Mouse (Mus musculus) hindbrain, embryonic 15.5 days (tissue): Measurements from ENCODE around the gene Glb1. TPM values are rescaled to one million over a fixed set of nuclear protein-coding genes. Genes with fewer than 3 reads are reported as not detected.
"Not testable (repeated sequence)": the region's sequence is repeated elsewhere in the genome, so short reads cannot be mapped to it uniquely, and the experiment has no call there.

Source experiments
- ATAC-seq: fragments of 200-750 bp; cut with Nextera tagmentation; 2 replicates; pipeline ENCODE4 v1.8.0; 2017; ENCODE audit warnings: low read depth, moderate number of reproducible peaks, moderate TSS enrichment; ENCODE audit not compliant: low FRiP score
- H3K27ac ChIP-seq: fragments of 300-500 bp; sonication (generic); replicated peaks from 2 replicates; pipeline ENCODE4 v1.5.1; 2015; ENCODE audit warnings: mild to moderate bottlenecking, inconsistent platforms
- H3K27me3 ChIP-seq: fragments of 300-500 bp; sonication (generic); 2 replicates; pipeline ENCODE4 v1.6.1; 2015; ENCODE audit warnings: control low read depth, inconsistent platforms
- H3K36me3 ChIP-seq: fragments of 300-500 bp; sonication (generic); 2 replicates; pipeline ENCODE4 v1.6.1; 2015; ENCODE audit warnings: control low read depth, inconsistent platforms
- H3K4me1 ChIP-seq: fragments of 300-500 bp; sonication (generic); replicated peaks from 2 replicates; pipeline ENCODE4 v1.6.1; 2015; ENCODE audit warnings: control low read depth, inconsistent platforms
- H3K4me2 ChIP-seq: fragments of 300-500 bp; sonication (generic); 2 replicates; pipeline ENCODE4 v1.6.1; 2015; ENCODE audit warnings: moderate library complexity, mild to moderate bottlenecking, inconsistent platforms
- H3K4me3 ChIP-seq: fragments of 300-500 bp; sonication (generic); 2 replicates; pipeline ENCODE4 v1.5.1; 2015; ENCODE audit warnings: mild to moderate bottlenecking, inconsistent platforms
- H3K9ac ChIP-seq: fragments of 300-500 bp; sonication (generic); 2 replicates; pipeline ENCODE4 v1.6.1; 2015; ENCODE audit warnings: inconsistent platforms
- H3K9me3 ChIP-seq: fragments of 300-500 bp; sonication (generic); 2 replicates; pipeline ENCODE4 v1.6.1; 2016; ENCODE audit warnings: control low read depth, inconsistent platforms
- WGBS: fragments of 180-500 bp; shearing (Covaris S2); methylation state at CpG from one replicate; pipeline ENCODE4 v1.1.7; 2015; 5-methylcytosine and 5-hydroxymethylcytosine counted together
- polyA plus RNA-seq: library from polyadenylated mRNA; unstranded; fragments of >200 nt; fragmentation: Nextera tagmentation; extraction: Ambion mirVana; gene quantifications from 2 replicates; pipeline ENCODE4 v1.2.1, GENCODE M21; 2015

The Glb1 gene
- polyA plus RNA-seq, 1 experiment from 2014 or later = 32.2 TPM

- WGBS = 97% methylated on average over 10 of the region's 10 CpGs
Observed at GRCm38 (mm10) chr9:114385160-114385559, 15.7 kb upstream of the Glb1 start.

GRCm38 (mm10) chr9:114387086-114387485 lies 13.8 kb upstream of the Glb1 start:
- Histone ChIP-seq H3K9me3 (no peaks in the 10 kb centered on the region), H3K4me1 (peaks cover 13% of the 10 kb centered on the region), H3K4me3 (no peak overlapping the region), H3K4me2 (no peak overlapping the region), H3K27me3 (no peaks in the 10 kb centered on the region), H3K9ac (no peak overlapping the region), H3K36me3 (peaks cover 3% of the 10 kb centered on the region; the same call in 1 of the 2 replicates), H3K27ac (no peak overlapping the region)
- WGBS = 77% methylated on average over 6 of the region's 6 CpGs
- ATAC-seq = no peak

More at GRCm38 (mm10) chr9:114385160-114385559, 15.7 kb upstream of the Glb1 start:
- Histone ChIP-seq H3K4me1 (0 out of 2 replicates have a peak, but pooled peaks cover 7% of the 10 kb centered on the region), H3K9ac (no peak overlapping the region), H3K27me3 (no peaks in the 10 kb centered on the region), H3K4me3 (no peak overlapping the region), H3K4me2 (no peak overlapping the region), H3K36me3 (peaks cover 3% of the 10 kb centered on the region; the same call in 1 of the 2 replicates), H3K9me3 (no peaks in the 10 kb centered on the region), H3K27ac (no peak overlapping the region)
- no peak for ATAC-seq

GRCm38 (mm10) chr9:114388288-114388687 lies 12.6 kb upstream of the Glb1 start:
- WGBS = 91% methylated on average over 8 of the region's 8 CpGs
- H3K4me1 ChIP-seq = peaks cover 13% of the 10 kb centered on the region
- peaks cover 3% of the 10 kb centered on the region; the same call in 1 of the 2 replicates for H3K36me3 ChIP-seq
- no peak for ATAC-seq
- H3K4me2 ChIP-seq = no peak overlapping the region
- H3K4me3 ChIP-seq = no peak overlapping the region
- no peak overlapping the region for H3K27ac ChIP-seq
- H3K9ac ChIP-seq = no peak overlapping the region
- no peaks in the 10 kb centered on the region for H3K27me3 ChIP-seq
- H3K9me3 ChIP-seq = no peaks in the 10 kb centered on the region

GRCm38 (mm10) chr9:114388701-114389370 lies 12.0 kb upstream of the Glb1 start:
- 0 out of 2 replicates have a peak overlapping the region, but pooled peaks have one; percentile 28 for H3K27ac ChIP-seq
- H3K4me3 ChIP-seq = no peak overlapping the region
- WGBS = 80% methylated on average over 3 of the region's 3 CpGs
- H3K9me3 ChIP-seq = no peaks in the 10 kb centered on the region
- H3K9ac ChIP-seq = no peak overlapping the region
- H3K4me1 ChIP-seq = peaks cover 13% of the 10 kb centered on the region
- no peaks in the 10 kb centered on the region for H3K27me3 ChIP-seq
- 0 out of 2 replicates have a peak overlapping the region, but pooled peaks have one; percentile 11 for H3K4me2 ChIP-seq
- no peak for ATAC-seq
- H3K36me3 ChIP-seq = peaks cover 3% of the 10 kb centered on the region; the same call in 1 of the 2 replicates

GRCm38 (mm10) chr9:114389371-114389904 lies 11.4 kb upstream of the Glb1 start:
- Histone ChIP-seq H3K4me2 (peak overlapping the region; percentile 94), H3K36me3 (peaks cover 2% of the 10 kb centered on the region; the same call in 1 of the 2 replicates), H3K4me3 (peak overlapping the region; percentile 79), H3K27me3 (no peaks in the 10 kb centered on the region), H3K9ac (peak overlapping the region; percentile 82; the same call in 1 of the 2 replicates), H3K4me1 (peaks cover 13% of the 10 kb centered on the region), H3K9me3 (no peaks in the 10 kb centered on the region), H3K27ac (no peak overlapping the region; the same call in 1 of the 2 replicates)
- ATAC-seq = peak; percentile 42
- WGBS = 77% methylated on average over 8 of the region's 8 CpGs

- Histone ChIP-seq H3K4me3 (peak within 1 kb of the TSS; percentile 79), H3K36me3 (no peaks in the 10 kb centered on the region), H3K9me3 (no peaks in the 10 kb centered on the region), H3K9ac (peak within 1 kb of the TSS; percentile 82), H3K27ac (peak within 1 kb of the TSS; percentile 72), H3K4me2 (peak within 1 kb of the TSS; percentile 94), H3K27me3 (no peaks in the 10 kb centered on the region), H3K4me1 (peaks cover 13% of the 10 kb centered on the region)
- peak; percentile 77 for ATAC-seq
- under 1% methylated on average over 95 of the region's 96 CpGs for WGBS
Observed at GRCm38 (mm10) chr9:114389905-114390748, 10.7 kb upstream of the Glb1 start, which contains the start of gene Crtap. TSS of gene Crtap (minus strand) at chr9:114390675.

- WGBS = 8% methylated on average over 10 of the region's 10 CpGs
- H3K9me3 ChIP-seq = no peaks in the 10 kb centered on the region
- peaks cover 13% of the 10 kb centered on the region for H3K4me1 ChIP-seq
- no peaks in the 10 kb centered on the region for H3K27me3 ChIP-seq
- H3K9ac ChIP-seq = peak overlapping the region; percentile 82
- peak overlapping the region; percentile 72; the same call in 1 of the 2 replicates for H3K27ac ChIP-seq
- H3K4me2 ChIP-seq = peak overlapping the region; percentile 94
- peak overlapping the region; percentile 79 for H3K4me3 ChIP-seq
- ATAC-seq = no peak
- H3K36me3 ChIP-seq = no peaks in the 10 kb centered on the region
Observed at GRCm38 (mm10) chr9:114390749-114391075, 10.2 kb upstream of the Glb1 start.

- not testable (repeated sequence) for H3K9ac ChIP-seq, H3K27ac ChIP-seq, H3K36me3 ChIP-seq, H3K9me3 ChIP-seq, H3K27me3 ChIP-seq, H3K4me3 ChIP-seq, ATAC-seq, H3K4me2 ChIP-seq
- 75% methylated on average over 6 of the region's 6 CpGs for WGBS
- H3K4me1 ChIP-seq = peaks cover 11% of the 10 kb centered on the region
Observed at GRCm38 (mm10) chr9:114394136-114394535, 6.7 kb upstream of the Glb1 start.

- Histone ChIP-seq H3K36me3 (no peaks in the 10 kb centered on the region), H3K4me2 (no peak overlapping the region), H3K4me3 (no peak overlapping the region), H3K4me1 (peaks cover 9% of the 10 kb centered on the region), H3K9ac (no peak overlapping the region), H3K27me3 (no peaks in the 10 kb centered on the region), H3K27ac (no peak overlapping the region), H3K9me3 (no peaks in the 10 kb centered on the region)
- no peak for ATAC-seq
- 87% methylated on average over 8 of the region's 8 CpGs for WGBS
Observed at GRCm38 (mm10) chr9:114394677-114395076, 6.2 kb upstream of the Glb1 start.

GRCm38 (mm10) chr9:114395258-114395657 lies 5.6 kb upstream of the Glb1 start:
- H3K4me1 ChIP-seq = peaks cover 7% of the 10 kb centered on the region
- H3K9ac ChIP-seq = no peak overlapping the region
- H3K27me3 ChIP-seq = no peaks in the 10 kb centered on the region
- H3K9me3 ChIP-seq = no peaks in the 10 kb centered on the region
- H3K27ac ChIP-seq = no peak overlapping the region
- H3K36me3 ChIP-seq = no peaks in the 10 kb centered on the region
- no peak overlapping the region for H3K4me2 ChIP-seq
- no peak for ATAC-seq
- whole genome bisulfite sequencing = 93% methylated on average over 4 of the region's 4 CpGs
- no peak overlapping the region for H3K4me3 ChIP-seq

GRCm38 (mm10) chr9:114399680-114400079 lies 1.2 kb upstream of the Glb1 start:
- no peak for ATAC-seq
- no peak overlapping the region for H3K4me3 ChIP-seq
- no peak overlapping the region for H3K4me2 ChIP-seq
- H3K27ac ChIP-seq = no peak overlapping the region
- no peaks in the 10 kb centered on the region for H3K36me3 ChIP-seq
- peaks cover 15% of the 10 kb centered on the region for H3K4me1 ChIP-seq
- H3K9ac ChIP-seq = no peak overlapping the region
- 93% methylated on average over 12 of the region's 12 CpGs for WGBS
- H3K27me3 ChIP-seq = no peaks in the 10 kb centered on the region
- no peaks in the 10 kb centered on the region for H3K9me3 ChIP-seq

GRCm38 (mm10) chr9:114400588-114400948 lies 308 bp upstream of the Glb1 start:
- Histone ChIP-seq H3K4me3 (peak overlapping the region; percentile 64), H3K9me3 (no peaks in the 10 kb centered on the region), H3K9ac (peak overlapping the region; percentile 67), H3K27ac (peak overlapping the region; percentile 86), H3K36me3 (peaks cover 8% of the 10 kb centered on the region), H3K4me2 (peak overlapping the region; percentile 90), H3K4me1 (peaks cover 15% of the 10 kb centered on the region), H3K27me3 (no peaks in the 10 kb centered on the region)
- 24% methylated on average over 5 of the region's 5 CpGs for WGBS
- ATAC-seq = no peak; the same call in none of the 2 replicates
